Mouse (Mus musculus) cerebellum, postnatal 25 days (tissue): Measurements from ENCODE around the gene Sult1e1.

Experiments
- DNase-seq, 2 experiments: peaks; one replicate each; pipeline ENCODE4 v3.0.0; 2021; ENCODE audit warnings: mixed read lengths in 2 of 2

Sult1e1 gene

GRCm38 (mm10) chr5:87591494-87591893 is at the start of gene Sult1e1:
Gene Sult1e1 (minus strand): TSS chr5:87591594.
- no peak for DNase-seq

- DNase-seq: no peak
Measured at GRCm38 (mm10) chr5:87622681-87623080, 31.3 kb upstream of the Sult1e1 start.

- no peak for DNase-seq
Measured at GRCm38 (mm10) chr5:87615128-87615390, 23.7 kb upstream of the Sult1e1 start.

- DNase-seq: no peak
Measured at GRCm38 (mm10) chr5:87614364-87615127, 23.2 kb upstream of the Sult1e1 start.

GRCm38 (mm10) chr5:87601018-87601417 is 9.6 kb upstream of the Sult1e1 start:
- no peak for DNase-seq

- DNase-seq: no peak
Measured at GRCm38 (mm10) chr5:87597891-87598290, 6.5 kb upstream of the Sult1e1 start.

GRCm38 (mm10) chr5:87589916-87590315 is 1.5 kb downstream of the Sult1e1 start:
- DNase-seq: no peak

- DNase-seq: no peak
Measured at GRCm38 (mm10) chr5:87580389-87580788, 11.0 kb downstream of the Sult1e1 start.

GRCm38 (mm10) chr5:87574174-87574573 is 17.2 kb downstream of the Sult1e1 start:
- no peak for DNase-seq

GRCm38 (mm10) chr5:87573490-87573889 is 17.9 kb downstream of the Sult1e1 start:
- no peak for DNase-seq

- no peak for DNase-seq
Measured at GRCm38 (mm10) chr5:87572781-87573180, 18.6 kb downstream of the Sult1e1 start.

- no peak for DNase-seq
Measured at GRCm38 (mm10) chr5:87568845-87569244, 22.5 kb downstream of the Sult1e1 start, which contains the start of gene Sult1d1. Gene Sult1d1 (minus strand): TSS chr5:87569027.

GRCm38 (mm10) chr5:87567306-87567705 is 24.1 kb downstream of the Sult1e1 start:
- no peak for DNase-seq

GRCm38 (mm10) chr5:87562966-87563365 is 28.4 kb downstream of the Sult1e1 start:
- DNase-seq: no peak

- no peak for DNase-seq
Measured at GRCm38 (mm10) chr5:87562526-87562925, 28.9 kb downstream of the Sult1e1 start.

GRCm38 (mm10) chr5:87560145-87560544 is 31.2 kb downstream of the Sult1e1 start:
- no peak for DNase-seq

- no peak for DNase-seq
Measured at GRCm38 (mm10) chr5:87550935-87551334, 40.5 kb downstream of the Sult1e1 start.

GRCm38 (mm10) chr5:87538111-87538510 is 53.3 kb downstream of the Sult1e1 start, which contains the start of gene Sult1b1:
Gene Sult1b1 (minus strand): TSS chr5:87538195.
- DNase-seq: no peak

GRCm38 (mm10) chr5:87535994-87536644 is 55.3 kb downstream of the Sult1e1 start:
- DNase-seq: no peak

- DNase-seq: no peak
Measured at GRCm38 (mm10) chr5:87532288-87532687, 59.1 kb downstream of the Sult1e1 start.
